Mouse (Mus musculus): Measurements from ENCODE around the gene Terf2.

GRCm38 (mm10) chr8:107076239-107076888, 20.0 kb downstream of the Terf2 start:
- TF ChIP-seq GATA1 (IDR thresholded peaks at IDR 0.05; ENCODE audit: borderline replicate concordance, low read length): no peak
- no peak for TF ChIP-seq FLI1 (IDR thresholded peaks at IDR 0.05; ENCODE audit: low read length)
